Mouse (Mus musculus): ENCODE data around the gene March4. TPM values are rescaled to one million over a fixed set of nuclear protein-coding genes. Genes with fewer than 3 reads are reported as not detected.

Gene March4
- total RNA-seq, 2 experiments from 2014 or later, result 0.04 to 0.16 TPM

- no peak for DNase-seq
- intact Hi-C loops (cut with DNase I; ENCODE audit: low total_unique reads), result no loop called here
Observed at GRCm38 (mm10) chr1:72455923-72456322, 80.8 kb downstream of the March4 start.

DNA sequence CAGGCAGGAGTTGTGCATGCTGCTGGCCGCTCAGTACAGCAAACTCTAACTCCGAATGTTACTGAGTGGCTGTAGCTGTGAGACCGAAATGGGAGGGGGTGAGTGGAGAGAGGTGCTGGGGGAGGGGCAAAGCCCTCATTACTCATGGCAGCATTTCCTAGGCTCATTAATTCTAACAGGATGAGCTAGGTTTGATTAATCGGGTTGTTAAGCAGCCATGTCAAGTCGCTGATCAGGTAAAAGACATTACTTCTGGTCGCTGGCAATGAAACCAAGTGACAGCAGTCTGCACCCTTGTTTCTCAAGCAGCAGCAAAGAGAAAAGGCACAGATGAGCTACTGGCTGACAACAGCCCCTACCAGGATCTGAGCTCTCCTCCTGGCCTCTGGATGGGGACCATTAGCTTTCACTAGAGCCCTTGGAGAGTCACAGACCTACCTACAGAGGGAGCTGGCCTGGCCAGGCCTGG lies 82.0 kb downstream of the March4 start:
- DNase-seq, result no peak
- intact Hi-C loops (cut with DNase I; ENCODE audit: low total_unique reads), result no loop called here

DNA sequence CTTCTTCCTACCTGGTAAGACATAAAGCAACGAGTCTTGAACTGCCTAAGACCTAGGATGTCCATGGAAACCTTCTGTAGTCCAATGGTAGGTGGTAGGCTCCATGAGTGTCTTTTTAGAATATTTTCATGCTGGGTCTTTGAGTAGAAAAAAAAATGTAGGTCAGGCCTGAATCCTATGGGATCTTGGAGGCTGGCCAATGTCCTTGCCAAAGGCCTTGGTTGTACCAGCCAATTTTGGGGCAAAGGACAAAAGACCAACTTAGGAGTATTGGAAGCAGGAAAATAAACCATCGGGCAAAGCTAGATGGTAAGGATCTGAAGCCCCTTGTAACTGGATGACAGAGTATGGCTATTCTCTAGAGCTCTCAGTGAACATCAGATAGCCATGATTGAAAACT lies 83.9 kb downstream of the March4 start:
- DNase-seq, result no peak
- intact Hi-C loops (cut with DNase I; ENCODE audit: low total_unique reads), result no loop called here

DNA sequence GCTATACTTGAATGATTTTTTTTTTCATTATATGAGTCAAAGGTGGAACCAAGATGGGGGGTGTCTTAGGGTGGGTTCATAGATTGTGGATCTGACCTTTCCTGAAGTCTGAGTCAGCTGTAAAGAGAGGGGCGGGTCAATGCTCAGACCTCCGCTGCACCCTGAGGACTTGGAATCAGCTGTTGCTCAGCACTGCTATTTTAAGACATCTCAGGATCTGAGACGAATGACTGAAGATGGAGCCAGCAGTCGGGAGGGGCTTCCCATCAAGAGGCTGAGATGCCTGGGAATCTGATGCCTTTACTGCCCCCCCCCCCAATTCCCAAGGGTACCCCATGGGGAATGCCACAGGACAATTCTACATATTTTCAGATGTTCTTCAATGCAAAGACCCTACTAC lies 85.9 kb downstream of the March4 start:
- intact Hi-C loops (cut with DNase I; ENCODE audit: low total_unique reads), result no loop called here
- peak; percentile 7 for DNase-seq

DNA sequence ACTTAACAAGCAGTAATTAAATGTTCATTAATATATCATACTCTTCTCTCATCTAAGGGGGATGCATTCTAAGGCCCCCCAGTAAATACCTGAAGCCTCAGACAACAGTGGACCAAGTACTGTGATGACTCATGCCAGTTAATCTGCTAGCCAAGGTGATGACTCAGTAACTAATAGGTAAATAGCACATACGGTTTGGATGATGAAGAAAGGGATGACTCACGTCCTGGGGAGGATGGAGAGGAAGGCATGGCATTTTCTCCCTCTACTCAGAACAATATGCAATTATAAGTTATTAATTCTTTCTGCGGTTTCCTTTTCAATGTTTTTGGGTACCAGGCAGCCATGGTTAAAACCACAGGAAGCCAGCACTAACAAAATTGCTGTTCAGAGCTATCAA lies 87.0 kb downstream of the March4 start:
- DNase-seq, result no peak
- intact Hi-C loops (cut with DNase I; ENCODE audit: low total_unique reads), result no loop called here

- DNase-seq, result no peak
- intact Hi-C loops (cut with DNase I; ENCODE audit: low total_unique reads), result no loop called here
Observed at GRCm38 (mm10) chr1:72442747-72443146, 94.0 kb downstream of the March4 start.

GRCm38 (mm10) chr1:72439146-72439545 lies 97.6 kb downstream of the March4 start:
- intact Hi-C loops (cut with DNase I; ENCODE audit: low total_unique reads), result no loop called here
- DNase-seq, result peak; percentile 25

GRCm38 (mm10) chr1:72436967-72437366 lies 99.8 kb downstream of the March4 start:
- intact Hi-C loops (cut with DNase I; ENCODE audit: low total_unique reads), result no loop called here
- DNase-seq, result no peak

DNA sequence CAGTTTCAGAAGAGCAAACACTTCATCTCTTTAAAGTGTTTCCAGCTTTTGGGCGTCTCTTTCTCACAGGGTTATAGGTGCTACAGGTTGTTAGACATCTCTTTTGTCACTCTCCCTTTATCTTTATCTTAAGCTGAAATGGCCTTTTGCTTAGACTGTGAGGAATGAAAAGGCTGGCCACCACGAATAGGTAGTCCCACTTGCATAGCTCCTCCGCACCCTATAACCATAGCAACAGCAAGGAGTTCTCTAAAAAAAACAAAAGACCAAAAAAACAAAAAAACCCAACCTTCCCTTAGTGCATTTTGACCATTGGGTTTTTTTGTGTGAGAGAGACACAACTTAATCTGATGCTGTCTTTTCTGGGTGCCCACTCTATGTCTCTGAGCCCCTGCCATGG lies 102.2 kb downstream of the March4 start:
- no peak for DNase-seq
- intact Hi-C loops (cut with DNase I; ENCODE audit: low total_unique reads), result no loop called here

- intact Hi-C loops (cut with DNase I; ENCODE audit: low total_unique reads), result no loop called here
- DNase-seq, result no peak
Observed at GRCm38 (mm10) chr1:72432579-72432978, 104.2 kb downstream of the March4 start.

DNA sequence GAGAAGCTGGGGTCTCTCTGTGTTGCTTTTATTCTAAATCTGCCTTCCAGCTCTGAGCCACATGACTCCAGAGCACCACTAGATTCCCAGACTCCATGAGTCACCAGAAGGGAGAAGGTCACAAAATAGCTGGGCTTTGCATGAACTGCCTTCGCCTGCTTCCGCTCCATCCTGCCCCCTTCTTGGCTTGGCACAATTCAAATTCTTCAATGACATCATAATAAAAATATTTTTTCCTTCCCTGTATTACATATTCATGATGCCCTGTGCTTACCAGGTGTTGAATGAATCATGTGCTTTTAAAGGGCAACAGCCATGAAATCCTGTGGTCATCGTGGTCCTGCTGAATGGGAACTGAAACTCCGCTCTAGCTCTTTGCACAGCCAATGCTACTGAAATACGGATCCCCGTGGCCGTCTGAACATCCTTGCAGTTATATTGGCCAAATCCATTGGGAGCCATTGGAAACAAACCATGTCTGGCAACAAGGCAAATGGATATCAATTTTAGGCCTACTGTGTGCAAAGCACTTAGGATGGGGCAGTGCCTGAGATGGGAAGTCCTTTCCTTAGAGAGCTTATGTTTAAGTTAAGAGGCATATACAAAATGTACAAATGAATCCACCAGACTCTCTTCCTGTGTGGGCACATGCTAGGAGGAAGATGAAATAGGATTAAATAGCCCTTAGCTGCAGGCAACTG lies 107.5 kb downstream of the March4 start:
- intact Hi-C loops (cut with DNase I; ENCODE audit: low total_unique reads), result no loop called here
- DNase-seq, result no peak

- no peak for DNase-seq
- intact Hi-C loops (cut with DNase I; ENCODE audit: low total_unique reads), result no loop called here
Observed at GRCm38 (mm10) chr1:72428526-72428925, 108.2 kb downstream of the March4 start.

- intact Hi-C loops (cut with DNase I; ENCODE audit: low total_unique reads), result no loop called here
- no peak for DNase-seq
Observed at GRCm38 (mm10) chr1:72426456-72426855, 110.3 kb downstream of the March4 start.

- no peak for DNase-seq
- intact Hi-C loops (cut with DNase I; ENCODE audit: low total_unique reads), result no loop called here
Observed at GRCm38 (mm10) chr1:72422121-72422520, 114.6 kb downstream of the March4 start.

GRCm38 (mm10) chr1:72420220-72420619 lies 116.5 kb downstream of the March4 start:
- intact Hi-C loops (cut with DNase I; ENCODE audit: low total_unique reads), result no loop called here
- no peak for DNase-seq

GRCm38 (mm10) chr1:72418744-72419655 lies 117.7 kb downstream of the March4 start:
- no peak for DNase-seq
- intact Hi-C loops (cut with DNase I; ENCODE audit: low total_unique reads), result no loop called here

DNA sequence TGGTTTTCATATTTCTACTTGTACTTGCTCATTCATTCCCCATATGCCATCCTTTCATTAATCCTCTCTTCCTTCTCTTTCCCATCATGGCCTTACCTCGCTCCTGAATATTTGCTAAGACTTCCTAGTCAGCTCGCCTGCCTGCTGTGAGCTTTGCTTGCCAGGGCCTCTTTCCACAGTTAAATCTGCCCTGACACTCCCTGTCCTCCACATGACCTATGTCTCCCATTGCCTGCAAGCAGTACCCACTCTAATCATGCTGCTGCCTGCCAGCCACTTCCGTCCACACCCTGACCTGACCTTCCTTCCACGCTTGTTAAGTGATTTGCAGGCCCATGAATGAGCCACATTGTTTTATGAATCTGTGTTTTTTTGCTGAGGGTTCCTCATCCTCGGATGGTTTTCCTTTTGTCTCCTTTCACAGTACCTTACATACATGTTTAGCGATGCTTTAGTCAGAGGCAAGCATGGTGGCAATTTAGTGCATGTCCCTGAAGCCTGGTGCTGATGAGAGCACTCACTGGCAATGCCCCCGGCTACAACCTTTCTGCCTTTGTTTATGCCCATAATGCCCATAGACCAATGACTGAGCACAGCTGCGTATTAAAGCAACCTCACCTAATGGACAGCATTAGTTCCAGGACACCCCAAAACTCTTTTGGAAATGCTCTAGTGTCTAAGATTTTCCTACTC lies 122.0 kb downstream of the March4 start:
- DNase-seq, result no peak
- intact Hi-C loops (cut with DNase I; ENCODE audit: low total_unique reads), result no loop called here

DNA sequence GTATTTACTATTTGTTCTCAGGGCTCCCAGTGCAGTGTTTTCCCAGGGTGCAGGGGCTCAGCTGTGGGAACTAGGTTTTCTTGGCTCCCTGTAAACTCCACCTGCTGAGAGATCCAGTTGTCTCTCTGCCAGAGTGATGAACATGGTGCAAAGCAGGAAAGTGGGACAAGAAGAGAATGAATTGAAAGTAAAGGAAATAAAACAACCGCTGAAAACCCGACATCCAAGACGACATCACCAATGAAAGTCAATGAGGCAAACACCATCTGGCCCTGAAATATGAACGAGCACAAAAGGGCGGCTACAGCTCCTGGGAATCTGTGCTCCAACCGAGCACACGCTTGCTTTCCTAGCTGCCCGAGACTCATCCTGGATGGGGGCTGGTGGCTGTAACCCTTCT lies 122.6 kb downstream of the March4 start:
- no peak for DNase-seq
- intact Hi-C loops (cut with DNase I; ENCODE audit: low total_unique reads), result no loop called here

GRCm38 (mm10) chr1:72413205-72413604 lies 123.5 kb downstream of the March4 start:
- intact Hi-C loops (cut with DNase I; ENCODE audit: low total_unique reads), result no loop called here

GRCm38 (mm10) chr1:72411108-72411507 lies 125.6 kb downstream of the March4 start:
- intact Hi-C loops (cut with DNase I; ENCODE audit: low total_unique reads), result no loop called here
- DNase-seq, result no peak

More at GRCm38 (mm10) chr1:72413205-72413604, 123.5 kb downstream of the March4 start:
- DNase-seq, result no peak
